Mouse (Mus musculus): ENCODE results near the gene Plpp3. TPM values are rescaled to one million over a fixed set of nuclear protein-coding genes. Genes with fewer than 3 reads are reported as not detected.
A peak's percentile ranks its signal among the peaks of the same experiment; 100 is the strongest.

The Plpp3 gene
- polyA plus RNA-seq, 1 experiment from 2014 or later = 76.1 TPM

GRCm38 (mm10) chr4:105199345-105199744, 42.2 kb downstream of the Plpp3 start:
- Histone ChIP-seq H3K27ac (replicated peaks; ENCODE audit: low read depth, low read length) (no peak overlapping the region), H3K9ac (ENCODE audit: low read length) (no peak overlapping the region), H3K4me3 (ENCODE audit: low read depth, low read length) (no peak overlapping the region), H3K36me3 (ENCODE audit: control insufficient read depth, insufficient read depth, low read length) (peaks cover 9% of the 10 kb centered on the region), H3K9me3 (ENCODE audit: control insufficient read depth, low read length) (no peaks in the 10 kb centered on the region), H3K4me2 (ENCODE audit: low read depth, severe bottlenecking) (no peak overlapping the region), H3K27me3 (ENCODE audit: control insufficient read depth, insufficient read depth, low read length) (no peaks in the 10 kb centered on the region), H3K4me1 (ENCODE audit: control insufficient read depth, insufficient read depth, low read length) (peaks cover 34% of the 10 kb centered on the region)
- DNase-seq (ENCODE audit: low spot score) = no peak
- WGBS = 78% methylated on average over 8 of the region's 8 CpGs
- no peak for ATAC-seq (ENCODE audit: insufficient number of reproducible peaks, low FRiP score, low TSS enrichment, low read depth)

- Histone ChIP-seq H3K4me1 (ENCODE audit: control insufficient read depth, insufficient read depth, low read length) (peaks cover 45% of the 10 kb centered on the region), H3K27me3 (ENCODE audit: control insufficient read depth, insufficient read depth, low read length) (no peaks in the 10 kb centered on the region), H3K4me3 (ENCODE audit: low read depth, low read length) (no peak overlapping the region), H3K27ac (replicated peaks; ENCODE audit: low read depth, low read length) (peak overlapping the region; percentile 16; the same call in 1 of the 2 replicates), H3K4me2 (ENCODE audit: low read depth, severe bottlenecking) (no peak overlapping the region), H3K9ac (ENCODE audit: low read length) (no peak overlapping the region), H3K36me3 (ENCODE audit: control insufficient read depth, insufficient read depth, low read length) (peaks cover 9% of the 10 kb centered on the region), H3K9me3 (ENCODE audit: control insufficient read depth, low read length) (no peaks in the 10 kb centered on the region)
- peak; percentile 69 for DNase-seq (ENCODE audit: low spot score)
- peak; percentile 59; the same call in 1 of the 2 replicates for ATAC-seq (ENCODE audit: insufficient number of reproducible peaks, low FRiP score, low TSS enrichment, low read depth)
- WGBS = 20% methylated on average over 14 of the region's 14 CpGs
Measured at GRCm38 (mm10) chr4:105200624-105201524, 43.7 kb downstream of the Plpp3 start.

GRCm38 (mm10) chr4:105202439-105202838, 45.3 kb downstream of the Plpp3 start:
- WGBS = 90% methylated on average over 3 of the region's 3 CpGs
- no peak for ATAC-seq (ENCODE audit: insufficient number of reproducible peaks, low FRiP score, low TSS enrichment, low read depth)
- H3K9ac ChIP-seq (ENCODE audit: low read length) = no peak overlapping the region
- no peak for DNase-seq (ENCODE audit: low spot score)
- H3K4me3 ChIP-seq (ENCODE audit: low read depth, low read length) = no peak overlapping the region
- H3K27me3 ChIP-seq (ENCODE audit: control insufficient read depth, insufficient read depth, low read length) = no peaks in the 10 kb centered on the region
- no peaks in the 10 kb centered on the region for H3K9me3 ChIP-seq (ENCODE audit: control insufficient read depth, low read length)
- peaks cover 9% of the 10 kb centered on the region for H3K36me3 ChIP-seq (ENCODE audit: control insufficient read depth, insufficient read depth, low read length)
- peaks cover 59% of the 10 kb centered on the region for H3K4me1 ChIP-seq (ENCODE audit: control insufficient read depth, insufficient read depth, low read length)
- no peak overlapping the region for H3K4me2 ChIP-seq (ENCODE audit: low read depth, severe bottlenecking)
- no peak overlapping the region for H3K27ac ChIP-seq (replicated peaks; ENCODE audit: low read depth, low read length)

GRCm38 (mm10) chr4:105203303-105203761, 46.2 kb downstream of the Plpp3 start:
- Histone ChIP-seq H3K9ac (ENCODE audit: low read length) (no peak overlapping the region), H3K36me3 (ENCODE audit: control insufficient read depth, insufficient read depth, low read length) (0 out of 2 replicates have a peak, but pooled peaks cover 2% of the 10 kb centered on the region), H3K4me2 (ENCODE audit: low read depth, severe bottlenecking) (no peak overlapping the region), H3K27ac (replicated peaks; ENCODE audit: low read depth, low read length) (no peak overlapping the region), H3K27me3 (ENCODE audit: control insufficient read depth, insufficient read depth, low read length) (no peaks in the 10 kb centered on the region), H3K4me3 (ENCODE audit: low read depth, low read length) (no peak overlapping the region), H3K4me1 (ENCODE audit: control insufficient read depth, insufficient read depth, low read length) (peaks cover 63% of the 10 kb centered on the region), H3K9me3 (ENCODE audit: control insufficient read depth, low read length) (no peaks in the 10 kb centered on the region)
- WGBS = 81% methylated on average over 2 of the region's 2 CpGs
- ATAC-seq (ENCODE audit: insufficient number of reproducible peaks, low FRiP score, low TSS enrichment, low read depth) (no peak), DNase-seq (ENCODE audit: low spot score) (no peak)

- peaks cover 65% of the 10 kb centered on the region for H3K4me1 ChIP-seq (ENCODE audit: control insufficient read depth, insufficient read depth, low read length)
- H3K9ac ChIP-seq (ENCODE audit: low read length) = no peak overlapping the region
- no peak for ATAC-seq (ENCODE audit: insufficient number of reproducible peaks, low FRiP score, low TSS enrichment, low read depth)
- no peak for DNase-seq (ENCODE audit: low spot score)
- peaks cover 3% of the 10 kb centered on the region; the same call in 1 of the 2 replicates for H3K36me3 ChIP-seq (ENCODE audit: control insufficient read depth, insufficient read depth, low read length)
- H3K4me3 ChIP-seq (ENCODE audit: low read depth, low read length) = no peak overlapping the region
- WGBS = 48% methylated on average over 9 of the region's 9 CpGs
- H3K27me3 ChIP-seq (ENCODE audit: control insufficient read depth, insufficient read depth, low read length) = no peaks in the 10 kb centered on the region
- H3K27ac ChIP-seq (replicated peaks; ENCODE audit: low read depth, low read length) = no peak overlapping the region
- no peak overlapping the region for H3K4me2 ChIP-seq (ENCODE audit: low read depth, severe bottlenecking)
- no peaks in the 10 kb centered on the region for H3K9me3 ChIP-seq (ENCODE audit: control insufficient read depth, low read length)
Measured at GRCm38 (mm10) chr4:105204071-105204470, 46.9 kb downstream of the Plpp3 start.

GRCm38 (mm10) chr4:105205045-105205851, 48.1 kb downstream of the Plpp3 start:
- 3% methylated on average over 15 of the region's 15 CpGs for WGBS
- H3K9ac ChIP-seq (ENCODE audit: low read length) = no peak overlapping the region

GRCm38 (mm10) chr4:105206102-105206501, 49.0 kb downstream of the Plpp3 start:
- 0 out of 2 replicates have a peak, but pooled peaks have one; percentile 41 for ATAC-seq (ENCODE audit: insufficient number of reproducible peaks, low FRiP score, low TSS enrichment, low read depth)
- no peak overlapping the region for H3K9ac ChIP-seq (ENCODE audit: low read length)
- no peak overlapping the region for H3K4me3 ChIP-seq (ENCODE audit: low read depth, low read length)
- peaks cover 6% of the 10 kb centered on the region; the same call in 1 of the 2 replicates for H3K36me3 ChIP-seq (ENCODE audit: control insufficient read depth, insufficient read depth, low read length)
- H3K9me3 ChIP-seq (ENCODE audit: control insufficient read depth, low read length) = no peaks in the 10 kb centered on the region
- peaks cover 49% of the 10 kb centered on the region for H3K4me1 ChIP-seq (ENCODE audit: control insufficient read depth, insufficient read depth, low read length)
- peak; percentile 68 for DNase-seq (ENCODE audit: low spot score)
- peak overlapping the region; percentile 69 for H3K27ac ChIP-seq (replicated peaks; ENCODE audit: low read depth, low read length)
- WGBS = 20% methylated on average over 6 of the region's 6 CpGs
- H3K27me3 ChIP-seq (ENCODE audit: control insufficient read depth, insufficient read depth, low read length) = no peaks in the 10 kb centered on the region
- peak overlapping the region; percentile 1; the same call in 1 of the 2 replicates for H3K4me2 ChIP-seq (ENCODE audit: low read depth, severe bottlenecking)

More at GRCm38 (mm10) chr4:105205045-105205851, 48.1 kb downstream of the Plpp3 start:
- ATAC-seq (ENCODE audit: insufficient number of reproducible peaks, low FRiP score, low TSS enrichment, low read depth) (peak; percentile 82), DNase-seq (ENCODE audit: low spot score) (peak; percentile 80)
- Histone ChIP-seq H3K9me3 (ENCODE audit: control insufficient read depth, low read length) (no peaks in the 10 kb centered on the region), H3K4me2 (ENCODE audit: low read depth, severe bottlenecking) (peak overlapping the region; percentile 1; the same call in 1 of the 2 replicates), H3K4me3 (ENCODE audit: low read depth, low read length) (no peak overlapping the region), H3K4me1 (ENCODE audit: control insufficient read depth, insufficient read depth, low read length) (peaks cover 57% of the 10 kb centered on the region), H3K36me3 (ENCODE audit: control insufficient read depth, insufficient read depth, low read length) (peaks cover 6% of the 10 kb centered on the region; the same call in 1 of the 2 replicates), H3K27me3 (ENCODE audit: control insufficient read depth, insufficient read depth, low read length) (no peaks in the 10 kb centered on the region), H3K27ac (replicated peaks; ENCODE audit: low read depth, low read length) (peak overlapping the region; percentile 68; the same call in 1 of the 2 replicates)

- DNase-seq (ENCODE audit: low spot score) = peak; percentile 59
- no peaks in the 10 kb centered on the region for H3K27me3 ChIP-seq (ENCODE audit: control insufficient read depth, insufficient read depth, low read length)
- no peak overlapping the region for H3K9ac ChIP-seq (ENCODE audit: low read length)
- H3K27ac ChIP-seq (replicated peaks; ENCODE audit: low read depth, low read length) = peak overlapping the region; percentile 69
- WGBS = 10% methylated on average over 8 of the region's 8 CpGs
- H3K4me3 ChIP-seq (ENCODE audit: low read depth, low read length) = no peak overlapping the region
- peaks cover 6% of the 10 kb centered on the region; the same call in 1 of the 2 replicates for H3K36me3 ChIP-seq (ENCODE audit: control insufficient read depth, insufficient read depth, low read length)
- no peak overlapping the region for H3K4me2 ChIP-seq (ENCODE audit: low read depth, severe bottlenecking)
- ATAC-seq (ENCODE audit: insufficient number of reproducible peaks, low FRiP score, low TSS enrichment, low read depth) = peak; percentile 21; the same call in 1 of the 2 replicates
- peaks cover 45% of the 10 kb centered on the region for H3K4me1 ChIP-seq (ENCODE audit: control insufficient read depth, insufficient read depth, low read length)
- no peaks in the 10 kb centered on the region for H3K9me3 ChIP-seq (ENCODE audit: control insufficient read depth, low read length)
Measured at GRCm38 (mm10) chr4:105206995-105207394, 49.8 kb downstream of the Plpp3 start.

All from limb, embryonic 11.5 days (tissue).